Mouse (Mus musculus): Measurements from ENCODE around the gene Ttc33.

Gene Ttc33

DNA sequence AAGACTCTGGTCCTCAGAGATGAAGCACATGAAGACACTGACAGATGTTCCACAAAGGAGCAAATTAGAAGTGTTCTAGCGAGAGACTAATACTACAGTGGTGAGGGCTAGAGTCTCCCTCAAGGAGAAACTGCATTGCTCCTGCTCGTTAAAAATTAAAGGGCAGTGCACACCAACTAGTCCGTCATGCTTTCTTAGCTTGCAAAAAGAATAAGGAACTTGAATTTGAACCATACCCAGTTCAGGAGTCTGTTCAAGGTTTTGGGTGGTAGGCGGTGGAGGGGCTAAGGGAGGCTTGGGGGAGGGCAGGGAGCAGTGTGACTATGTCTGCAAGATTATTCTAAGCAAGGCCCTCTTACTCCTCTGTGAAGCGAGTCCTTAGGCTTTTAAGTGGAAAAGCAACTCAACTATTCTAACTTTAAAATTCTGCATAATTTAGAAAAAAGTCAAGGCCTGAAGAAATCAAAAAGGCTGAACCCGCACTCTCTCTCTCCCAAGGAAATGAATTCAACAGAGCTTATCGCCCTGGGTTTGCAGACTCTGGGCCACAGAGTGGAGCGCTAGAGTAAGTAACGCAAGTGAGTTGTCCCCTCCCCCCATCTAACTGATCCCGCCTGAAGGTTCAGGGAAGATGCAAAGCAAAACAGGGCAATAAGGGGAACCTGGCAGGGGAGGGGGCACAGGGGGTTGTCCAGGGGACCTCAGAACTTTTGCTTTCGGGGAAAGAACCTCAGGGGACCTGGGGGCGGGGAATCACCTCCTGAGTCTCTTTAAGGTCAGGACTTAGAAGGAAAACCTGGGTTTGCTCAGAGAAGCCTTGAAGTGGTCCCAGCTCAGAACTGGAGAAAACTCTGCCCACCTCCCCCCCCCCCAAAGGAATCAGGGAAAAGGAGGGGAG lies 56.2 kb downstream of the Ttc33 start:
- DNase-seq (ENCODE audit: low read depth, low spot score): no peak

- no peak for DNase-seq (ENCODE audit: low read depth, low spot score)
These were observed 57.1 kb downstream of the Ttc33 start for GRCm38 (mm10) chr15:5242241-5243035.

- no peak for DNase-seq (ENCODE audit: low read depth, low spot score)
These were observed 58.0 kb downstream of the Ttc33 start for GRCm38 (mm10) chr15:5243036-5243958.

GRCm38 (mm10) chr15:5243959-5244905 lies 58.9 kb downstream of the Ttc33 start, which contains the start of gene Ptger4:
Gene Ptger4 (minus strand): TSS chr15:5244187.
- peak; percentile 46 for DNase-seq (ENCODE audit: low read depth, low spot score)

DNA sequence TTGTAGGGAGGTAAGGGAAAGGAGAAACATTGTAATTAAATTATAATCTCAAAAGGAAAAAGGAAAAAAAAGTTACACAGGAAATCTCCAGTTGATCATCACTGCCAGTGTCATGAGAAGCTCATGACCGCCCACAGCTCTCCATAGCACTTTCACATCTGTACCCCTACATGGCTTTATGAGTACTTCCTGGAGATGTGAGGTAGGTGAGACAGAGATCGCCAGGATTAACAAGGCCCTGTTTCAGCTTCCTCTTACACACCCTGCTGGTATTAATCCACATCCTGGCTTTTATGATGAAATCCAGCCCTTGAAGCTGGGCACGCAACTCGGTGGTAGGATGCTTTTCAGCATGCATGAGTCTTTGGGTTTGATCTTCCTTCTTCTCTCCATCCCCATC lies 64.9 kb downstream of the Ttc33 start:
- no peak for DNase-seq (ENCODE audit: low read depth, low spot score)

DNA sequence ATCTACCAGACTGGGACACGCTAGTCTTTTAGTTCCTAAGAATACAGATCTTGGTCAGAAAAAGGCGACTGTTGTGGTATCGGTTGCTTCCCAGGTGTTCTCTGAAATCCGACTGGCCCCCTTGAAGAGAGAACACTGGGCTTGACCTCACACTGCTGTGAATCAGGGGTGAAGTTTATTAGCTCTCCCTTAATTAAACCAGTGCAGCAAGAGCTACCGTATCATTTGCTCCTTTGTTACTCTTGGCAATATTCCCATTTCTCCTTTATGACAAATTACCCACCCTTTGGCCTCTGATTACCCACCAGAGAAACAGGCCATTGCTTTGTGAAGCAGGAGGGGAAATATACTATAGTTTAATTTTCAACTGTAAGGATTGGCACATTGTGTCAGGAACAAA lies 74.9 kb downstream of the Ttc33 start:
- no peak for DNase-seq (ENCODE audit: low read depth, low spot score)

DNA sequence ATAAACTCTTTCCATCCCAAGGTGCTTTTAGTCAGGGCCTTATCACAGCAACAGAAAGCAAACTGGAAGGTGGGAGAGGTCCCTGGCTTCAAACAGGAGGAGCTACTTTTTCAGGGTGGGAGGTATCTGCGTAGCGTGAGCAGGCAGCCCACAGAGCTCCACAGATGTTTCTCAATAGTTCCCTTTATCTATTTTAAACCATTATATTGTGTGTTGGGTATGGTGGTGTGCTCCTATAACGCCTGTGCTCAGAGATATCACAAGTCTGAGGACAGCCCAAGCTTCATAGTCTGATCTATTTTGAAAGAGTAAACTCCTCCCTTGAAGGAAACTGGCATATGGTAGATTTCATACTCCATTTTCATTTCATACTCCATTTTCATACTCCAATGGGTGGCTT lies 75.7 kb downstream of the Ttc33 start:
- DNase-seq (ENCODE audit: low read depth, low spot score): no peak

- DNase-seq (ENCODE audit: low read depth, low spot score): no peak
These were observed 76.9 kb downstream of the Ttc33 start for GRCm38 (mm10) chr15:5262095-5262667.

DNA sequence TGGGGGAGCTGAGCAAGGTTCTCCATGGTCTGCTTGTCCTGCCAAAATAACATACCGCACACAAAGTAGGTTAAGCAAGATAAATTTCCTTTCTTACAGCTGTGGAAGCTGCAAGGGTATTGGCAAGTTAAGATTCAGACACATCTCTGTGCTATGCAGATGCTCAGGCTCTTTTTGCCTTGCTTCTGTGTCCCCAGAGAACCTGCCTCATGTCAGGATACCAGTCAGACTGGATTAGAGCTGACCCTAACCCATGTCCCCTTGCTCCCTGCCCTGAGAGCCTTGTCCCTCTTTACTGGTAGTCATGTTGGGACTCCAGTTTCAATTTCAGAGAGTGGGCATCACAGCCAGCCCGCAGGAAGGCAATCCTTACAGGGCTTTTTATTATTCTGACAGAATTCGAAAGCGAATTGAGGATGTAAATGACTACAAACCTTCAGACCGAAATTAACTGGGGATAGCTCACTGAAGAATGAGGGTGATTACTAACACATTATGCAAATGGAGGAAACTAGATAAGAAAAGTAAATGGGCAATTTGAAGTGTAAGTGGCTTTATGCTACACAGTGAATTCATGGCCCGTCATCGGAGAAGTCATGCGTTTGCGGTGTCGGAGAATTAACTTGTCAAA lies 77.7 kb downstream of the Ttc33 start:
- no peak for DNase-seq (ENCODE audit: low read depth, low spot score)

DNA sequence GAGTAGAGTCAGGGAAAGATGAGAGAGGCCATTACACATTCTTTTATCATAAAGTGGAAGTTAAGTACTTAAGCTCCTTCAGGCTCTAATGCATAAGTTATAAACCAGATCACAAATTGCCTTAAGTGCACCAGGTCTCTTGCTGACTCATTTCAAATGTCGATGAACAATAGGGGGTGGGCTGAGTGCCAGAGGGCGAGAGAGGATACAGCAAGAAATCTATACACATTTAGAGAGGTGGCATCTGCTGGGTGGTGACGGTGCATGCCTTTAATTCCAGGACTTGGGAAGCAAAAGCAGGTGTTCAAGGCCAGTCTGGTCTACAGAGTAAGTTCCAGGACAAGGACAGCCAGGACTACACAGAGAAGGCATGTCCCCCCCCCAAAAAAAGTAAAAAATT lies 80.8 kb downstream of the Ttc33 start:
- no peak for DNase-seq (ENCODE audit: low read depth, low spot score)

Measured in retina, postnatal 7 days (tissue).